Mouse (Mus musculus): ENCODE measurements around the gene Plaa. TPM values are rescaled to one million over a fixed set of nuclear protein-coding genes. Genes with fewer than 3 reads are reported as not detected.

The Plaa gene
- polyA plus RNA-seq, 1 experiment from 2014 or later = 58.2 TPM

- H3K27me3 ChIP-seq (replicated peaks; ENCODE audit: control insufficient read depth, insufficient read depth, low read length) = no peaks in the 10 kb centered on the region
- H3K9me3 ChIP-seq (ENCODE audit: control insufficient read depth, low read length) = no peaks in the 10 kb centered on the region
- H3K9ac ChIP-seq (ENCODE audit: low read depth, low read length) = no peak overlapping the region
- no peaks in the 10 kb centered on the region for H3K36me3 ChIP-seq (ENCODE audit: control insufficient read depth, insufficient read depth, low read length)
- no peak for ATAC-seq (ENCODE audit: low read depth)
- no peak overlapping the region for H3K27ac ChIP-seq (replicated peaks; ENCODE audit: low read depth, low read length)
- H3K4me1 ChIP-seq (ENCODE audit: control insufficient read depth, insufficient read depth, low read length) = no peaks in the 10 kb centered on the region
- no peak overlapping the region for H3K4me2 ChIP-seq (ENCODE audit: low read depth, low read length)
- WGBS = 76% methylated on average over 7 of the region's 7 CpGs
- H3K4me3 ChIP-seq (ENCODE audit: low read depth, low read length) = no peak overlapping the region
- DNase-seq (ENCODE audit: low spot score) = no peak
These were observed 40.9 kb downstream of the Plaa start for GRCm38 (mm10) chr4:94561954-94562648.

- no peak overlapping the region for H3K4me2 ChIP-seq (ENCODE audit: low read depth, low read length)
- peaks cover 5% of the 10 kb centered on the region; the same call in 1 of the 2 replicates for H3K4me1 ChIP-seq (ENCODE audit: control insufficient read depth, insufficient read depth, low read length)
- H3K9ac ChIP-seq (ENCODE audit: low read depth, low read length) = no peak overlapping the region
These were observed 42.7 kb downstream of the Plaa start for GRCm38 (mm10) chr4:94560316-94560715.

GRCm38 (mm10) chr4:94559266-94559665 is 43.8 kb downstream of the Plaa start:
- DNase-seq (ENCODE audit: low spot score) = no peak
- H3K36me3 ChIP-seq (ENCODE audit: control insufficient read depth, insufficient read depth, low read length) = no peaks in the 10 kb centered on the region
- WGBS = 67% methylated on average over 2 of the region's 2 CpGs

More at GRCm38 (mm10) chr4:94560316-94560715, 42.7 kb downstream of the Plaa start:
- Histone ChIP-seq H3K27ac (replicated peaks; ENCODE audit: low read depth, low read length) (no peak overlapping the region), H3K36me3 (ENCODE audit: control insufficient read depth, insufficient read depth, low read length) (no peaks in the 10 kb centered on the region), H3K4me3 (ENCODE audit: low read depth, low read length) (no peak overlapping the region), H3K27me3 (replicated peaks; ENCODE audit: control insufficient read depth, insufficient read depth, low read length) (no peaks in the 10 kb centered on the region), H3K9me3 (ENCODE audit: control insufficient read depth, low read length) (no peaks in the 10 kb centered on the region)
- WGBS = 68% methylated on average over 1 of the region's 1 CpGs
- DNase-seq (ENCODE audit: low spot score) (no peak), ATAC-seq (ENCODE audit: low read depth) (no peak)

GRCm38 (mm10) chr4:94557145-94557544 is 45.9 kb downstream of the Plaa start:
- H3K4me3 ChIP-seq (ENCODE audit: low read depth, low read length) = peak overlapping the region; percentile 83
- no peaks in the 10 kb centered on the region for H3K36me3 ChIP-seq (ENCODE audit: control insufficient read depth, insufficient read depth, low read length)
- peaks cover 6% of the 10 kb centered on the region; the same call in 1 of the 2 replicates for H3K4me1 ChIP-seq (ENCODE audit: control insufficient read depth, insufficient read depth, low read length)
- no peak overlapping the region for H3K9ac ChIP-seq (ENCODE audit: low read depth, low read length)
- peak overlapping the region; percentile 68 for H3K4me2 ChIP-seq (ENCODE audit: low read depth, low read length)
- 77% methylated on average over 7 of the region's 7 CpGs for WGBS
- H3K9me3 ChIP-seq (ENCODE audit: control insufficient read depth, low read length) = no peaks in the 10 kb centered on the region
- ATAC-seq (ENCODE audit: low read depth) = no peak
- H3K27me3 ChIP-seq (replicated peaks; ENCODE audit: control insufficient read depth, insufficient read depth, low read length) = no peaks in the 10 kb centered on the region
- H3K27ac ChIP-seq (replicated peaks; ENCODE audit: low read depth, low read length) = peak overlapping the region; percentile 83; the same call in 1 of the 2 replicates
- DNase-seq (ENCODE audit: low spot score) = no peak

More at GRCm38 (mm10) chr4:94559266-94559665, 43.8 kb downstream of the Plaa start:
- H3K4me1 ChIP-seq (ENCODE audit: control insufficient read depth, insufficient read depth, low read length) = peaks cover 6% of the 10 kb centered on the region; the same call in 1 of the 2 replicates
- no peak overlapping the region for H3K9ac ChIP-seq (ENCODE audit: low read depth, low read length)
- ATAC-seq (ENCODE audit: low read depth) = no peak
- H3K4me2 ChIP-seq (ENCODE audit: low read depth, low read length) = no peak overlapping the region
- no peak overlapping the region for H3K27ac ChIP-seq (replicated peaks; ENCODE audit: low read depth, low read length)
- no peaks in the 10 kb centered on the region for H3K9me3 ChIP-seq (ENCODE audit: control insufficient read depth, low read length)
- no peaks in the 10 kb centered on the region for H3K27me3 ChIP-seq (replicated peaks; ENCODE audit: control insufficient read depth, insufficient read depth, low read length)
- no peak overlapping the region for H3K4me3 ChIP-seq (ENCODE audit: low read depth, low read length)

GRCm38 (mm10) chr4:94556265-94557054 is 46.6 kb downstream of the Plaa start, which contains the start of the genes Gm10306 and Caap1:
Gene Gm10306, plus strand, starts transcription at chr4:94556546.
Gene Caap1, minus strand, starts transcription at chr4:94556796.
- H3K36me3 ChIP-seq (ENCODE audit: control insufficient read depth, insufficient read depth, low read length) = no peaks in the 10 kb centered on the region
- 1% methylated on average over 47 of the region's 83 CpGs for WGBS
- ATAC-seq (ENCODE audit: low read depth) (peak; percentile 98), DNase-seq (ENCODE audit: low spot score) (peak; percentile 96)
- peak within 1 kb of the TSS; percentile 83 for H3K27ac ChIP-seq (replicated peaks; ENCODE audit: low read depth, low read length)
- no peaks in the 10 kb centered on the region for H3K27me3 ChIP-seq (replicated peaks; ENCODE audit: control insufficient read depth, insufficient read depth, low read length)
- peak within 1 kb of the TSS; percentile 78 for H3K9ac ChIP-seq (ENCODE audit: low read depth, low read length)
- H3K4me2 ChIP-seq (ENCODE audit: low read depth, low read length) = peak within 1 kb of the TSS; percentile 68
- H3K4me3 ChIP-seq (ENCODE audit: low read depth, low read length) = peak within 1 kb of the TSS; percentile 83
- no peaks in the 10 kb centered on the region for H3K9me3 ChIP-seq (ENCODE audit: control insufficient read depth, low read length)
- H3K4me1 ChIP-seq (ENCODE audit: control insufficient read depth, insufficient read depth, low read length) = peaks cover 6% of the 10 kb centered on the region; the same call in 1 of the 2 replicates

GRCm38 (mm10) chr4:94554955-94555494 is 48.0 kb downstream of the Plaa start:
- Histone ChIP-seq H3K9ac (ENCODE audit: low read depth, low read length) (no peak overlapping the region), H3K4me3 (ENCODE audit: low read depth, low read length) (peak overlapping the region; percentile 83; the same call in 1 of the 2 replicates), H3K27me3 (replicated peaks; ENCODE audit: control insufficient read depth, insufficient read depth, low read length) (no peaks in the 10 kb centered on the region), H3K36me3 (ENCODE audit: control insufficient read depth, insufficient read depth, low read length) (0 out of 2 replicates have a peak, but pooled peaks cover 2% of the 10 kb centered on the region), H3K4me2 (ENCODE audit: low read depth, low read length) (peak overlapping the region; percentile 68), H3K4me1 (ENCODE audit: control insufficient read depth, insufficient read depth, low read length) (peaks cover 6% of the 10 kb centered on the region; the same call in 1 of the 2 replicates), H3K9me3 (ENCODE audit: control insufficient read depth, low read length) (no peaks in the 10 kb centered on the region), H3K27ac (replicated peaks; ENCODE audit: low read depth, low read length) (no peak overlapping the region)
- WGBS = 90% methylated on average over 5 of the region's 5 CpGs
- ATAC-seq (ENCODE audit: low read depth) (no peak), DNase-seq (ENCODE audit: low spot score) (no peak)

GRCm38 (mm10) chr4:94544321-94544720 is 58.7 kb downstream of the Plaa start:
- no peak overlapping the region for H3K27ac ChIP-seq (replicated peaks; ENCODE audit: low read depth, low read length)
- 0 out of 2 replicates have a peak, but pooled peaks have one; percentile 37 for ATAC-seq (ENCODE audit: low read depth)
- peak; percentile 5 for DNase-seq (ENCODE audit: low spot score)
- no peaks in the 10 kb centered on the region for H3K27me3 ChIP-seq (replicated peaks; ENCODE audit: control insufficient read depth, insufficient read depth, low read length)
- H3K4me3 ChIP-seq (ENCODE audit: low read depth, low read length) = no peak overlapping the region
- no peak overlapping the region for H3K9ac ChIP-seq (ENCODE audit: low read depth, low read length)
- WGBS = 76% methylated on average over 7 of the region's 7 CpGs
- no peak overlapping the region for H3K4me2 ChIP-seq (ENCODE audit: low read depth, low read length)
- no peaks in the 10 kb centered on the region for H3K9me3 ChIP-seq (ENCODE audit: control insufficient read depth, low read length)
- no peaks in the 10 kb centered on the region for H3K4me1 ChIP-seq (ENCODE audit: control insufficient read depth, insufficient read depth, low read length)
- peaks cover 30% of the 10 kb centered on the region for H3K36me3 ChIP-seq (ENCODE audit: control insufficient read depth, insufficient read depth, low read length)

GRCm38 (mm10) chr4:94543041-94543440 is 60.0 kb downstream of the Plaa start:
- ATAC-seq (ENCODE audit: low read depth) (no peak), DNase-seq (ENCODE audit: low spot score) (no peak)
- H3K4me2 ChIP-seq (ENCODE audit: low read depth, low read length) = no peak overlapping the region
- H3K4me3 ChIP-seq (ENCODE audit: low read depth, low read length) = no peak overlapping the region
- peaks cover 38% of the 10 kb centered on the region for H3K36me3 ChIP-seq (ENCODE audit: control insufficient read depth, insufficient read depth, low read length)
- no peaks in the 10 kb centered on the region for H3K9me3 ChIP-seq (ENCODE audit: control insufficient read depth, low read length)
- no peaks in the 10 kb centered on the region for H3K27me3 ChIP-seq (replicated peaks; ENCODE audit: control insufficient read depth, insufficient read depth, low read length)
- H3K4me1 ChIP-seq (ENCODE audit: control insufficient read depth, insufficient read depth, low read length) = no peaks in the 10 kb centered on the region
- 92% methylated on average over 4 of the region's 4 CpGs for WGBS
- H3K27ac ChIP-seq (replicated peaks; ENCODE audit: low read depth, low read length) = no peak overlapping the region
- no peak overlapping the region for H3K9ac ChIP-seq (ENCODE audit: low read depth, low read length)
